Comparison of ENCODE assay signal across 26 mouse cellular contexts in genomic region chr17:80882476-80882875, GRCm38 (mm10).
"Had no signal": no experiment of that assay in that cellular context is flagged by ENCODE, and none has a peak within 500 bp of the region (broad histone marks: within the 10 kb centered on the region; RNA-seq: fewer than 3 reads in every experiment).

No protein-coding gene starts in this region.

- H3K27me3 ChIP-seq: embryonic facial prominence, embryonic 12.5 days; embryonic facial prominence, embryonic 13.5 days; embryonic facial prominence, embryonic 15.5 days; forebrain, embryonic 12.5 days; forebrain, embryonic 13.5 days; forebrain, embryonic 15.5 days had no signal

- H3K27ac ChIP-seq: embryonic facial prominence, embryonic 10.5 days; embryonic facial prominence, embryonic 12.5 days; embryonic facial prominence, embryonic 13.5 days; embryonic facial prominence, embryonic 15.5 days; forebrain, embryonic 10.5 days; forebrain, embryonic 12.5 days; forebrain, embryonic 13.5 days; forebrain, embryonic 15.5 days; gastrocnemius, adult 2 months; heart, adult 2 months had no signal

- H3K4me3 ChIP-seq: embryonic facial prominence, embryonic 10.5 days; embryonic facial prominence, embryonic 12.5 days; embryonic facial prominence, embryonic 13.5 days; embryonic facial prominence, embryonic 15.5 days; erythroblast, embryonic 14.5 days; forebrain, embryonic 10.5 days; forebrain, embryonic 12.5 days; forebrain, embryonic 13.5 days; forebrain, embryonic 15.5 days; gastrocnemius, adult 2 months; heart, adult 2 months had no signal

- ATAC-seq: forebrain, embryonic 13.5 days; forebrain, embryonic 14.5 days; forebrain, embryonic 15.5 days; forebrain, embryonic 16.5 days; forebrain, postnatal 0 days had no signal

- DNase-seq: cerebellum, adult 9-10 months; cerebellum, adult 9-11 months; cerebellum, postnatal 10 days; cerebellum, postnatal 25 days; cerebellum, postnatal 36 days; embryo, embryonic 11 days; forebrain, postnatal 0 days; gastrocnemius, adult 2 months; gastrocnemius, postnatal 10 days; gastrocnemius, postnatal 14 days; gastrocnemius, postnatal 25 days; gastrocnemius, postnatal 36 days; heart, adult 11 months; heart, adult 18-20 months; heart, adult 2 months had no signal

- H3K9me3 ChIP-seq: embryonic facial prominence, embryonic 10.5 days; embryonic facial prominence, embryonic 12.5 days; embryonic facial prominence, embryonic 13.5 days; embryonic facial prominence, embryonic 15.5 days; forebrain, embryonic 10.5 days; forebrain, embryonic 12.5 days; forebrain, embryonic 13.5 days; forebrain, embryonic 15.5 days had no signal

- H3K4me2 ChIP-seq: embryonic facial prominence, embryonic 12.5 days; embryonic facial prominence, embryonic 13.5 days; embryonic facial prominence, embryonic 15.5 days; forebrain, embryonic 12.5 days; forebrain, embryonic 13.5 days; forebrain, embryonic 15.5 days had no signal

- H3K9ac ChIP-seq: embryonic facial prominence, embryonic 12.5 days; embryonic facial prominence, embryonic 13.5 days; embryonic facial prominence, embryonic 15.5 days; forebrain, embryonic 12.5 days; forebrain, embryonic 13.5 days; forebrain, embryonic 15.5 days; forebrain, postnatal 0 days had no signal

- H3K36me3 ChIP-seq: embryonic facial prominence, embryonic 10.5 days; embryonic facial prominence, embryonic 12.5 days; embryonic facial prominence, embryonic 13.5 days; embryonic facial prominence, embryonic 15.5 days; forebrain, embryonic 10.5 days; forebrain, embryonic 12.5 days; forebrain, embryonic 15.5 days had no signal
